Comparison of ENCODE assay signal across 8 mouse cellular contexts in genomic region chr3:123158579-123158978, GRCm38 (mm10).
DNase-seq lines count a peak whose midpoint lies in the region; ATAC-seq and TF ChIP-seq lines count a peak whose summit lies in the region.

No protein-coding gene starts in this region.

- H3K36me3 ChIP-seq in hindbrain, embryonic 11.5 days (ENCODE audit: control insufficient read depth, insufficient read depth, low read length) = no peaks in the 10 kb centered on the region
- no peaks in the 10 kb centered on the region for H3K36me3 ChIP-seq in hindbrain, embryonic 12.5 days
- H3K36me3 ChIP-seq in C2C12 (ENCODE audit: control insufficient read depth, insufficient read depth) = no peaks in the 10 kb centered on the region

- no peaks in the 10 kb centered on the region for H3K79me3 ChIP-seq in C2C12 (ENCODE audit: low read depth)

- no peak overlapping the region for H3K4me3 ChIP-seq in hindbrain, embryonic 11.5 days (ENCODE audit: low read depth, low read length)
- no peak overlapping the region for H3K4me3 ChIP-seq in hindbrain, embryonic 12.5 days
- no peak overlapping the region for H3K4me3 ChIP-seq in C2C12 (ENCODE audit: insufficient read depth, poor library complexity, severe bottlenecking)

- no peaks in the 10 kb centered on the region; the same call in 1 of the 2 replicates for H3K4me1 ChIP-seq in hindbrain, embryonic 11.5 days (replicated peaks; ENCODE audit: control insufficient read depth, insufficient read depth, low read length)
- H3K4me1 ChIP-seq in hindbrain, embryonic 12.5 days = peaks cover 3% of the 10 kb centered on the region; the same call in 1 of the 2 replicates

- TF ChIP-seq CTCF in C2C12 (IDR thresholded peaks at IDR 0.05; ENCODE audit: control insufficient read depth, insufficient read depth, insufficient read length) = peak; percentile 47

- 47% methylated on average over 6 of the region's 6 CpGs for WGBS in hindbrain, embryonic 11.5 days
- WGBS in hindbrain, embryonic 12.5 days = 40% methylated on average over 6 of the region's 6 CpGs

- no peak overlapping the region for H3K9ac ChIP-seq in hindbrain, embryonic 11.5 days (ENCODE audit: low read depth, low read length)
- no peak overlapping the region for H3K9ac ChIP-seq in hindbrain, embryonic 12.5 days

- ATAC-seq in hindbrain, embryonic 11.5 days (ENCODE audit: low FRiP score) = no peak
- no peak for ATAC-seq in hindbrain, embryonic 12.5 days (ENCODE audit: low FRiP score)
- ATAC-seq in megakaryocyte progenitor cell, adult 5-6 weeks (replicated peaks; ENCODE audit: poor library complexity) = peak; percentile 70

- no peaks in the 10 kb centered on the region for H3K27me3 ChIP-seq in hindbrain, embryonic 11.5 days (ENCODE audit: control insufficient read depth, insufficient read depth, low read length)
- H3K27me3 ChIP-seq in hindbrain, embryonic 12.5 days = no peaks in the 10 kb centered on the region
- no peaks in the 10 kb centered on the region for H3K27me3 ChIP-seq in C2C12 (ENCODE audit: control insufficient read depth, insufficient read depth, insufficient read length)

- H3K9me3 ChIP-seq in hindbrain, embryonic 11.5 days (ENCODE audit: control insufficient read depth, low read length) = no peaks in the 10 kb centered on the region
- H3K9me3 ChIP-seq in hindbrain, embryonic 12.5 days (replicated peaks) = no peaks in the 10 kb centered on the region

- H3ac ChIP-seq in C2C12 (ENCODE audit: control insufficient read depth, insufficient read length, low read depth) = no peak overlapping the region

- H3K4me2 ChIP-seq in hindbrain, embryonic 11.5 days (replicated peaks; ENCODE audit: low read depth, low read length) = no peak overlapping the region
- H3K4me2 ChIP-seq in hindbrain, embryonic 12.5 days (replicated peaks) = no peak overlapping the region

- DNase-seq in hindbrain, embryonic 11.5 days (ENCODE audit: low spot score) = peak; percentile 38
- DNase-seq in embryo, embryonic 10 days (ENCODE audit: low spot score) = peak; percentile 39
- peak; percentile 77 for DNase-seq in heart, postnatal 4 days
- DNase-seq in spleen, postnatal 4 days (ENCODE audit: low spot score in 2 of 2) = no peak
- DNase-seq in B cell, adult 2 months = no peak

- H3K27ac ChIP-seq in hindbrain, embryonic 11.5 days (ENCODE audit: low read depth, low read length) = no peak overlapping the region
- H3K27ac ChIP-seq in hindbrain, embryonic 12.5 days = no peak overlapping the region

- H3K79me2 ChIP-seq in C2C12 (ENCODE audit: control insufficient read depth, insufficient read depth) = no peaks in the 10 kb centered on the region

TF ChIP-seq in C2C12, 6 proteins besides CTCF, POLR2A, EP300 and RAD21:
- no peak for TF ChIP-seq MAX (IDR thresholded peaks at IDR 0.05)
- no peak for TF ChIP-seq USF1 (IDR thresholded peaks at IDR 0.05; ENCODE audit: low read depth)
- no peak for TF ChIP-seq CEBPB (IDR thresholded peaks at IDR 0.05; ENCODE audit: low read depth)
- TF ChIP-seq FOSL1 (IDR thresholded peaks at IDR 0.05; ENCODE audit: insufficient read depth, low read length, poor library complexity, severe bottlenecking) = no peak
- no peak for TF ChIP-seq MYOG (IDR thresholded peaks at IDR 0.05; ENCODE audit: control insufficient read depth, extremely low read depth, insufficient read length)
- no peak for TF ChIP-seq MYOD1 (IDR thresholded peaks at IDR 0.05; ENCODE audit: control insufficient read depth, insufficient read length, low read depth)

Comparison
In these comparisons a context has a peak if more than half of its experiments do, and no peak if none do; other contexts are left out.
1. DNase-seq: peak in hindbrain, embryonic 11.5 days (single experiment), embryo, embryonic 10 days (single experiment) and heart, postnatal 4 days (single experiment); none in spleen, postnatal 4 days (0 of 2) and B cell, adult 2 months (0 of 2).